21 mouse cellular contexts compared by ENCODE assay signal in genomic region chr2:32979675-32980074, GRCm38 (mm10).
"Had no signal": no experiment of that assay in that cellular context is flagged by ENCODE, and none has a peak within 500 bp of the region (broad histone marks: within the 10 kb centered on the region; RNA-seq: fewer than 3 reads in every experiment).

No protein-coding gene starts in this region.

- H3K4me3 ChIP-seq: myocyte had no signal

- ATAC-seq: inflammation-experienced regulatory T-cells, adult 6 months; intestine, embryonic 16.5 days; liver, postnatal 0 days; lung, postnatal 0 days had no signal

- H3K27ac ChIP-seq: liver, embryonic 14.5 days; macrophage; stomach, postnatal 0 days had no signal

- H3K4me2 ChIP-seq: lung, embryonic 14.5 days had no signal

- H3K9ac ChIP-seq: liver, embryonic 14.5 days; liver, postnatal 0 days; lung, embryonic 14.5 days had no signal

- DNase-seq: kidney, adult 18-20 months; kidney, adult 9 months; kidney, postnatal 14 days; kidney, postnatal 4 days; left cerebral cortex, postnatal 4 days; liver, postnatal 0 days; lung, embryonic 14.5 days; midbrain, embryonic 14.5 days; right cerebral cortex, adult 18-20 months; right cerebral cortex, postnatal 14 days; right cerebral cortex, postnatal 4 days; thymus, adult 2 months; thymus, postnatal 14 days; thymus, postnatal 4 days had no signal
